Mouse (Mus musculus) kidney, adult 8-10 months (tissue): ENCODE measurements around the gene Hivep2.

Experiments
- DNase-seq, 2 experiments: peaks; one replicate each; pipeline ENCODE4 v3.0.0; 2022

The Hivep2 gene

DNA sequence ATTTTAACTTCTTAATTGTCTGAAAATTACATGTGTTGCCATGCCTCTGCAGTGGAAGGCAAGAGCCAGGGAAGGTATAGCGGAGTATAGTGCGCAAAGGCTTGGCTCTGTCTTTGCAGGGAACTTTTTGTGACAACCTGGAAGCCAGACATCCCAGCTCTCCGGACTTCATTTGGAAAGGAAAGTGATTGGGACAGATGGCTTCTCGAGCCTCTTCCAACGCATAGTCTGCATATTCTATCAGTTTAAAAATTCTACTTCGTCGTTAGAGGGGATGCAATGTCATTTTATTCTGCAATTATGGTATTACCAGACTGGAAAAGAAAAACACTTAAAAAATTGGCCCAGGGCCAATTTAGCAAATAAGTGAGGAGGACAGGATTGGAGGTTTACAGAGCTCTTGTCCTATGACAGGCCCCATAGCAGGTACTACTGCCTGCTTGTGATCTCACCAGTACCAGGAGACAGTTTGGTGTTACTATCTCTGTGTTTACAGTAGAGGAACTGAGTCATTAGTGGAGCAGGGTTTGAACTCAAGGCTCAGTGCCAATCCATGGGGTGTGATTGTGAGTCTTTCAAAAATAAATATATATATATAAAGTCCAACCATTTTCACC is 7.8 kb downstream of the Hivep2 start:
- no peak for DNase-seq

GRCm38 (mm10) chr10:13974472-13974871 is 8.6 kb downstream of the Hivep2 start:
- no peak for DNase-seq

DNA sequence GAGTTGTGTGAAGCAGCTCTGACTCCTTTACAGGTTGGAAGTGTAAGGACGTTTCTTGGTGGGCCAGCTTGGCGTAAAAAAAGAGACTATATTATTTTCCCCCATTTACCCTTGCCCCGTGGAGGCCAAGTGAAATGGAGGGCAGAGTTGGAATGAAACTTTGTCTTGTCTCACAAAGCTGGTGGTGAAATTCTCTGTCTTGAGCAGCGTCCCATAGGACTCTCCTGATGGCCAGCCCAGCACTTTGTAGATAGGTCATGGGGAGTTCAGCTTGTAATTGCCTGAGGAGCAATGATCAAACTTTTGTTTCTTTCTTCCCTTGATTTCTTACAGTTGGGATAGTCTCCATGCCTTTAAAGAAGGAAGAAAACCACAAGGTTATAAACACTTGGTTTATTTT is 10.0 kb downstream of the Hivep2 start:
- DNase-seq, result no peak

- DNase-seq, result no peak
These were observed 10.4 kb downstream of the Hivep2 start for GRCm38 (mm10) chr10:13976267-13976666.

- no peak for DNase-seq
These were observed 16.4 kb downstream of the Hivep2 start for GRCm38 (mm10) chr10:13982271-13982670.

- peak; percentile 81 for DNase-seq
These were observed 17.0 kb downstream of the Hivep2 start for GRCm38 (mm10) chr10:13982769-13983381.

DNA sequence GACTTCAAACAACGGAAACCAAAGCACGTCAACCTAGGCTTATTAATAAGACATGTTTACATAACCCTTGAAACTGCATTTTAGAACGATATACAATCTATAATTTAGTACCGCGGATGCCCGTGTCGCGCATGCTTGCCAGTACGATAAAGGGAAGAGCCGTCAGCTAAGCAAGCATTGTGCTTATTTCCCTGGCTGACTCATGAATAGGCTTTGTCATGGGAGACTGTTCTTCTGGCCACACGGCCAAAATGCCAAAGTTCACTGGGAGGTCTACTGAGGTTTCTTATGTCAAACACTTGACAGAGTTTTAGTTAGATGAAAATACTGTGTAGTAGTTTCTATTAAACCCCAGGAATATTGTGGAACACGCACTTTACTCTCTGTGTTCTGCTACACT is 17.8 kb downstream of the Hivep2 start:
- DNase-seq, result peak; percentile 50 to 61

DNA sequence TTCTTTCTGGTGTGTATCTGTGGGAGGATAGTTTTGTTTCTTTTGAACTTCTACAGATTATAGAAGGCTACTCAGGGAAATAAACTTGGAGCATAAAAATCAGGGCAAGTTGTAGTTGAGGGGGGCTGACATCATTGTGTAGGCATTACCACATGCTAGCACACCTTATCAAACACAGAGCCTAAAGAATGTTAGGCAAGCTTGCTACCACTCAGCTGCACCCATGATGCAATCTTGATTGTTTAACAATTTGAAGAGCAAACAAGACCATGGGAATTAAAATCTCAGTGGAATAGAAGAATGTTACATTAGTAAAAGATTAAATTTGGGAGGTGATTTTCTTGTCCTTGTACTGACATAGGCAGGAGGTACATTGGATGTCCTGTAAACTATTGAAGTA is 18.4 kb downstream of the Hivep2 start:
- no peak for DNase-seq

DNA sequence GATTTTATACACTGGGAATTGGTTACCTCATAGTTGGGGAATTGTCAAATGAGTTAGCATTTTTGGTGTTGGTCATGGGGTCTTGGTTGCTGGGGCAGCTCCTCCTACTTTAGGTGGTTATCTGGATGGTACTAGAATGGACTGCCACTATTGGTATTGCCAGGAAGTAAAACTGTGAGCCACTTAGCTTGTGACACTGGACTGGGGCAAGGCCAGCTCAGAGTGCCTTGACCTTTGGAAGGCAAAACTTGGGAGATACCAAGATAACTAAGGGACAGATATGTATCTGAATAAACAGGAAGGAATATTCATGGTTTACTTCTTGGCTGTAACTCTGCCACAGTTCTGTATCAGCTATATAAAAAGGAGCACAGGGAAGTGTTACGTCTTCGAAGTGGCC is 20.7 kb downstream of the Hivep2 start:
- DNase-seq, result no peak

GRCm38 (mm10) chr10:13987336-13987735 is 21.5 kb downstream of the Hivep2 start:
- DNase-seq, result no peak

- no peak for DNase-seq
These were observed 22.4 kb downstream of the Hivep2 start for GRCm38 (mm10) chr10:13988280-13988679.

- DNase-seq, result no peak
These were observed 22.9 kb downstream of the Hivep2 start for GRCm38 (mm10) chr10:13988757-13989156.

- DNase-seq, result no peak
These were observed 25.0 kb downstream of the Hivep2 start for GRCm38 (mm10) chr10:13990842-13991241.

- DNase-seq, result no peak
These were observed 27.5 kb downstream of the Hivep2 start for GRCm38 (mm10) chr10:13993411-13993810.

DNA sequence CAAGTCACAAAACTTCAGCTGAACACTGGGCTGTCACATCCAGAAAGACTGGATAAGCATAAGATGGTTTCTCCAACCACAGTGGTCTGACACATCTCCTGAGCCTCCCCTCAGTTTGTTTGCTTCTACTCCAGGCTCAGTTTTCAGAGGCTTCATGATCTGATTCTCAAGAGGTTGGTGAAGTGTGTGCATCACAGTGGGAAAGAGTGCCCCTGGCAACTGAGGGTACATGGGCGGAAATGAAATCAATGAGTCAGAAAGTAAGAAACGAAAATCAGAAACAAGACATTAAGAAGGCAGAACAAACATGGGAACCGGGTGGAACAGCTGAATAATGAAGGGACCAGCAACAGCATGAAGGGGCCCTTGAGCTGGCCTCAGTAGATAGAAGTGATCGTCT is 31.5 kb downstream of the Hivep2 start:
- no peak for DNase-seq

- DNase-seq, result no peak
These were observed 39.1 kb downstream of the Hivep2 start for GRCm38 (mm10) chr10:14004769-14005517.

GRCm38 (mm10) chr10:14009721-14010120 is 43.8 kb downstream of the Hivep2 start:
- DNase-seq, result no peak

- no peak for DNase-seq
These were observed 50.6 kb downstream of the Hivep2 start for GRCm38 (mm10) chr10:14016287-14016970.

GRCm38 (mm10) chr10:14017338-14017737 is 51.5 kb downstream of the Hivep2 start:
- no peak for DNase-seq

GRCm38 (mm10) chr10:14017822-14018364 is 52.0 kb downstream of the Hivep2 start:
- peak; percentile 14 to 35 for DNase-seq

GRCm38 (mm10) chr10:14018672-14019071 is 52.8 kb downstream of the Hivep2 start:
- no peak for DNase-seq

DNA sequence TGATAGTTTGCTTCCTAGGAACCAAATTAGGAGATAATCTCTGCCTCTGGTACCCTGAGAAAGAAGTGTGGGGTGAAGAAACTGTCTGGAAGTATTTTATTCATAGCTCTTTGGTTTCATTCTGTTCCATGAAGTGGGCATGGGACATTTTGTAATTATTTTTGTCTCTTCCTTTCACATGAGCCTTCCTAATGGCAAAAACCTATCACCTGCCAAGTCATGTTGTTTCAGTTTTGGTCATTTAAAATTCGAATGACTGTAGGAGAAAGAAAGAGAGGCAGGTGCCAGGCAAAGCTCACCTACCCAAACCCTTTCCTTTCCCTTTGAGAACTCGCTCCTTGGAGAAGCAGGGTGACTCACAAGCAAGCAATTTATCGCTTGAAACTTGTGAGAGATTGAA is 53.3 kb downstream of the Hivep2 start:
- no peak for DNase-seq

DNA sequence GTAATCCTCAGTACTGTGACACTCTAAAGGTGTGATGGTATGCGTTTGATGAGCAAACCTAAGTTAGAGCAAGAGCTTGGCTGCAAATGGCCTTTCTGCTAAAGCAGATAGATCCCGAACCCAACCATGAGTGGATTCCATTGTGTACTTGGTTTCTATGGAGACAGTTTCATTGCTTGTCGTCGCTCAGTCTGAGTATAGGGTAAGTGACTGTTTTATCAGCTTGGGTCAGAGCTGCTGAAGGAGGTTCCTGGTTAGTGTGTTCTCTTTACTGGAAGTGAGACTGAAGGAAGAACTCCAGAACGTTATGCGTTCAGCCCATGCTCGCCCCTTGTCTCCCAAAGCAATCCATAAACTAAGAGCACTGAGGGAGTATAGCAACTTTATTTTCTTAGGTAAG is 54.4 kb downstream of the Hivep2 start:
- no peak for DNase-seq
